Comparison of ENCODE assay signal across 9 mouse cellular contexts in genomic region chr8:72218781-72219540, GRCm38 (mm10). TPM values are rescaled to one million over a fixed set of nuclear protein-coding genes. Genes with fewer than 3 reads are reported as not detected.
DNase-seq lines count a peak whose midpoint lies in the region; ATAC-seq and TF ChIP-seq lines count a peak whose summit lies in the region.
"Had no signal": no experiment of that assay in that cellular context is flagged by ENCODE, and none has a peak within 500 bp of the region (broad histone marks: within the 10 kb centered on the region; RNA-seq: fewer than 3 reads in every experiment).

No protein-coding gene starts in this region.

- intact Hi-C loops in heart, postnatal 25 days (cut with DNase I) = loop anchor here (5.0 kb wide), 1 partner anchor 42 kb away; no protein-coding TSS in a partner anchor

- peak overlapping the region; percentile 78 for H3K4me2 ChIP-seq in heart, embryonic 14.5 days (ENCODE audit: low read length)
- H3K4me2 ChIP-seq in hindbrain, embryonic 11.5 days (replicated peaks; ENCODE audit: low read depth, low read length) = peak overlapping the region; percentile 48; the same call in 1 of the 2 replicates

- H3K27me3 ChIP-seq in heart, embryonic 14.5 days (ENCODE audit: control insufficient read depth, insufficient read depth, low read length) = peaks cover 4% of the 10 kb centered on the region; the same call in 1 of the 2 replicates
- no peaks in the 10 kb centered on the region for H3K27me3 ChIP-seq in MEL (ENCODE audit: control insufficient read depth in 1 of 2, insufficient read depth in 2 of 2, low read length in 2 of 2)
- no peaks in the 10 kb centered on the region for H3K27me3 ChIP-seq in hindbrain, embryonic 11.5 days (ENCODE audit: control insufficient read depth, insufficient read depth, low read length)
- no peaks in the 10 kb centered on the region; the same call in 1 of the 2 replicates for H3K27me3 ChIP-seq in midbrain, embryonic 10.5 days (ENCODE audit: low read depth, poor library complexity, severe bottlenecking)

- H3K9ac ChIP-seq in heart, embryonic 14.5 days (ENCODE audit: low read length) = no peak overlapping the region
- H3K9ac ChIP-seq in MEL (ENCODE audit: control insufficient read depth, low read depth, low read length, poor library complexity, severe bottlenecking) = peak overlapping the region; percentile 61
- no peak overlapping the region for H3K9ac ChIP-seq in hindbrain, embryonic 11.5 days (ENCODE audit: low read depth, low read length)

- no peak for TF ChIP-seq RAD21 in MEL (IDR thresholded peaks at IDR 0.05; ENCODE audit: low read depth, low read length)

- no peak for DNase-seq in heart, postnatal 25 days (ENCODE audit: low spot score)
- peak; percentile 49 for DNase-seq in MEL (ENCODE audit: low read depth, low spot score)
- no peak for DNase-seq in hindbrain, embryonic 11.5 days (ENCODE audit: low spot score)
- no peak for DNase-seq in midbrain, embryonic 10.5 days (ENCODE audit: low spot score)
- no peak for DNase-seq in gastrocnemius, postnatal 4 days (ENCODE audit: low spot score in 2 of 2)
- DNase-seq in cerebellum, adult 9-10 months = no peak
- no peak for DNase-seq in layer of hippocampus, adult 18-20 months (ENCODE audit: low spot score in 2 of 2)

- no peak for TF ChIP-seq POLR2A in MEL (IDR thresholded peaks at IDR 0.05; ENCODE audit: control insufficient read depth in 1 of 2, insufficient read depth in 1 of 2, low read depth in 1 of 2, low read length in 2 of 2, poor library complexity in 1 of 2)

- peaks cover 31% of the 10 kb centered on the region for H3K36me3 ChIP-seq in heart, embryonic 14.5 days (ENCODE audit: control insufficient read depth, insufficient read depth, low read length)
- H3K36me3 ChIP-seq in MEL (ENCODE audit: control insufficient read depth in 1 of 2, insufficient read depth in 2 of 2, low read length in 2 of 2) = peaks cover 0 to 8% of the 10 kb centered on the region in 2 experiments; a peak in 2 of 4 replicates
- peaks cover 5% of the 10 kb centered on the region for H3K36me3 ChIP-seq in hindbrain, embryonic 11.5 days (ENCODE audit: control insufficient read depth, insufficient read depth, low read length)
- peaks cover 34% of the 10 kb centered on the region for H3K36me3 ChIP-seq in midbrain, embryonic 10.5 days

- H3K9me3 ChIP-seq in heart, embryonic 14.5 days (ENCODE audit: control insufficient read depth, low read length) = no peaks in the 10 kb centered on the region
- no peaks in the 10 kb centered on the region for H3K9me3 ChIP-seq in MEL (replicated peaks; ENCODE audit: insufficient read depth, low read length)
- H3K9me3 ChIP-seq in hindbrain, embryonic 11.5 days (ENCODE audit: control insufficient read depth, low read length) = no peaks in the 10 kb centered on the region
- H3K9me3 ChIP-seq in midbrain, embryonic 10.5 days (replicated peaks) = no peaks in the 10 kb centered on the region

- no peak for TF ChIP-seq EP300 in MEL (IDR thresholded peaks at IDR 0.05; ENCODE audit: low read depth in 1 of 2, low read length in 2 of 2)

- H3K79me2 ChIP-seq in MEL (ENCODE audit: control insufficient read depth, insufficient read depth, low read length, poor library complexity) = peaks cover 23% of the 10 kb centered on the region

- TF ChIP-seq CTCF in MEL (IDR thresholded peaks at IDR 0.05 in 2 of 3, conservative IDR thresholded peaks at IDR 0.05 in 1 of 3; ENCODE audit: control insufficient read depth in 1 of 3, insufficient read depth in 1 of 3, low read depth in 2 of 3, low read length in 3 of 3, poor library complexity in 1 of 3, severe bottlenecking in 1 of 3) = no peak

- peaks cover 0 to 11% of the 10 kb centered on the region in 2 experiments; a peak in 1 of 4 replicates for H3K4me1 ChIP-seq in heart, embryonic 14.5 days (ENCODE audit: control insufficient read depth in 2 of 2, insufficient read depth in 2 of 2, low read length in 2 of 2)
- H3K4me1 ChIP-seq in MEL (ENCODE audit: control insufficient read depth in 1 of 2, insufficient read depth in 2 of 2, low read length in 2 of 2) = peaks cover 0 to 18% of the 10 kb centered on the region in 2 experiments; a peak in 2 of 4 replicates
- H3K4me1 ChIP-seq in hindbrain, embryonic 11.5 days (replicated peaks; ENCODE audit: control insufficient read depth, insufficient read depth, low read length) = no peaks in the 10 kb centered on the region; the same call in 1 of the 2 replicates
- peaks cover 16% of the 10 kb centered on the region for H3K4me1 ChIP-seq in midbrain, embryonic 10.5 days

- 73% methylated on average over 9 of the region's 10 CpGs for WGBS in heart, embryonic 14.5 days
- WGBS in hindbrain, embryonic 11.5 days = 84% methylated on average over 9 of the region's 10 CpGs
- 83% methylated on average over 10 of the region's 10 CpGs for WGBS in midbrain, embryonic 10.5 days

- H3K27ac ChIP-seq in heart, embryonic 14.5 days (replicated peaks in 1 of 2; ENCODE audit: control insufficient read depth in 1 of 2, insufficient read depth in 1 of 2, low read depth in 2 of 2, low read length in 2 of 2) = 0 out of 4 replicates have a peak overlapping the region, but pooled peaks of 1 of the 2 experiments have one; percentile 35
- peak overlapping the region; percentile 51 for H3K27ac ChIP-seq in MEL (ENCODE audit: control insufficient read depth, low read depth, low read length)
- H3K27ac ChIP-seq in hindbrain, embryonic 11.5 days (ENCODE audit: low read depth, low read length) = no peak overlapping the region
- no peak overlapping the region; the same call in 1 of the 2 replicates for H3K27ac ChIP-seq in midbrain, embryonic 10.5 days (replicated peaks)

- peak overlapping the region in 1 of 2 experiments; percentile 90; a peak in 2 of 4 replicates for H3K4me3 ChIP-seq in heart, embryonic 14.5 days (ENCODE audit: control insufficient read depth in 1 of 2, insufficient read depth in 1 of 2, low read depth in 1 of 2, low read length in 2 of 2)
- H3K4me3 ChIP-seq in MEL (ENCODE audit: control insufficient read depth in 1 of 2, insufficient read depth in 1 of 2, low read depth in 2 of 2, low read length in 2 of 2) = peak overlapping the region; percentile 59 to 76
- H3K4me3 ChIP-seq in hindbrain, embryonic 11.5 days (ENCODE audit: low read depth, low read length) = peak overlapping the region; percentile 71; the same call in 1 of the 2 replicates
- H3K4me3 ChIP-seq in midbrain, embryonic 10.5 days = peak overlapping the region; percentile 92

- 0 out of 2 replicates have a peak, but pooled peaks have one; percentile 4 for ATAC-seq in heart, embryonic 14.5 days (ENCODE audit: insufficient number of reproducible peaks, insufficient read depth, low FRiP score, low read depth)
- peak; percentile 44 for ATAC-seq in hindbrain, embryonic 11.5 days (ENCODE audit: low FRiP score)

RNA-seq across cellular contexts. Expression of gene Fam32a, which starts 0.6 kb away (rescaled TPM):
- polyA plus RNA-seq in heart, embryonic 14.5 days (2014; fragmentation: Nextera tagmentation; extraction: Ambion mirVana) = 39.6 and 42.3 TPM in 2 replicates
- total RNA-seq in heart, postnatal 25 days (2021) = 10 to 100 TPM; 20.4 to 20.7 TPM
- total RNA-seq in MEL (2012; rRNA removed) = 42.2 and 45.5 TPM in 2 replicates
- 10 to 100 TPM in 1 of 2 experiments, not detected in 1; 45.9 TPM for polyA plus RNA-seq in MEL (2012; ENCODE audit: insufficient read depth in 1 of 2, insufficient read length in 2 of 2, low read depth in 1 of 2, low replicate concordance in 2 of 2, missing spikeins in 1 of 2)
- polyA plus RNA-seq in hindbrain, embryonic 11.5 days (2014; fragmentation: Nextera tagmentation; extraction: Ambion mirVana) = 75.9 and 78.9 TPM in 2 replicates
- 75.2 and 83.1 TPM in 2 replicates for polyA plus RNA-seq in midbrain, embryonic 10.5 days (2016; fragmentation: Nextera tagmentation; extraction: Ambion mirVana)
- total RNA-seq in gastrocnemius, postnatal 4 days (2021) = 10 to 100 TPM; 24.3 to 25.9 TPM
- 10 to 100 TPM; 64.2 to 70.1 TPM for total RNA-seq in layer of hippocampus, adult 18-20 months (2021)

RNA-seq across cellular contexts. Expression of gene Gm11034, which starts 5.5 kb away (rescaled TPM):
- polyA plus RNA-seq in heart, embryonic 14.5 days (2014; fragmentation: Nextera tagmentation; extraction: Ambion mirVana) = not detected in 2 replicates
- total RNA-seq in heart, postnatal 25 days (2021) = not detected
- total RNA-seq in MEL (2012; rRNA removed) = not detected in 2 replicates
- polyA plus RNA-seq in MEL (2012; ENCODE audit: insufficient read depth in 1 of 2, insufficient read length in 2 of 2, low read depth in 1 of 2, low replicate concordance in 2 of 2, missing spikeins in 1 of 2) = not detected
- not detected in 2 replicates for polyA plus RNA-seq in hindbrain, embryonic 11.5 days (2014; fragmentation: Nextera tagmentation; extraction: Ambion mirVana)
- not detected in 2 replicates for polyA plus RNA-seq in midbrain, embryonic 10.5 days (2016; fragmentation: Nextera tagmentation; extraction: Ambion mirVana)
- total RNA-seq in gastrocnemius, postnatal 4 days (2021) = not detected
- not detected for total RNA-seq in layer of hippocampus, adult 18-20 months (2021)
- total RNA-seq: liver, adult 2 months had no signal
- polyA plus RNA-seq: liver, adult 2 months had no signal

RNA-seq across cellular contexts. Expression of gene Cib3, which starts 6.3 kb away (rescaled TPM):
- polyA plus RNA-seq in heart, embryonic 14.5 days (2014; fragmentation: Nextera tagmentation; extraction: Ambion mirVana) = not detected in 2 replicates
- under 1 TPM in 1 of 2 experiments, not detected in 1; 0.49 TPM for total RNA-seq in heart, postnatal 25 days (2021)
- total RNA-seq in MEL (2012; rRNA removed) = not detected in 2 replicates
- not detected for polyA plus RNA-seq in MEL (2012; ENCODE audit: insufficient read depth in 1 of 2, insufficient read length in 2 of 2, low read depth in 1 of 2, low replicate concordance in 2 of 2, missing spikeins in 1 of 2)
- polyA plus RNA-seq in hindbrain, embryonic 11.5 days (2014; fragmentation: Nextera tagmentation; extraction: Ambion mirVana) = not detected in 2 replicates
- not detected in 2 replicates for polyA plus RNA-seq in midbrain, embryonic 10.5 days (2016; fragmentation: Nextera tagmentation; extraction: Ambion mirVana)
- not detected for total RNA-seq in gastrocnemius, postnatal 4 days (2021)
- under 1 TPM in 1 of 2 experiments, not detected in 1; 0.47 TPM for total RNA-seq in layer of hippocampus, adult 18-20 months (2021)

RNA-seq across cellular contexts. Expression of gene Ap1m1, which starts 20.9 kb away (rescaled TPM):
- polyA plus RNA-seq in heart, embryonic 14.5 days (2014; fragmentation: Nextera tagmentation; extraction: Ambion mirVana) = 108 TPM in 2 replicates
- 10 to 100 TPM; 44.0 to 46.1 TPM for total RNA-seq in heart, postnatal 25 days (2021)
- total RNA-seq in MEL (2012; rRNA removed) = 45.7 and 47.4 TPM in 2 replicates
- 100 to 1,000 TPM in 1 of 2 experiments, not detected in 1; 117 TPM for polyA plus RNA-seq in MEL (2012; ENCODE audit: insufficient read depth in 1 of 2, insufficient read length in 2 of 2, low read depth in 1 of 2, low replicate concordance in 2 of 2, missing spikeins in 1 of 2)
- polyA plus RNA-seq in hindbrain, embryonic 11.5 days (2014; fragmentation: Nextera tagmentation; extraction: Ambion mirVana) = 174 and 175 TPM in 2 replicates
- polyA plus RNA-seq in midbrain, embryonic 10.5 days (2016; fragmentation: Nextera tagmentation; extraction: Ambion mirVana) = 201 and 235 TPM in 2 replicates
- 10 to 100 TPM; 46.4 to 48.5 TPM for total RNA-seq in gastrocnemius, postnatal 4 days (2021)
- total RNA-seq in layer of hippocampus, adult 18-20 months (2021) = 10 to 100 TPM; 84.2 to 87.4 TPM

RNA-seq across cellular contexts. Expression of gene Hsh2d, which starts 29.5 kb away (rescaled TPM):
- polyA plus RNA-seq in heart, embryonic 14.5 days (2014; fragmentation: Nextera tagmentation; extraction: Ambion mirVana) = not detected in 2 replicates
- total RNA-seq in heart, postnatal 25 days (2021) = not detected
- 0.04 TPM in 1 of 2 replicates, not detected in the other for total RNA-seq in MEL (2012; rRNA removed)
- polyA plus RNA-seq in MEL (2012; ENCODE audit: insufficient read depth in 1 of 2, insufficient read length in 2 of 2, low read depth in 1 of 2, low replicate concordance in 2 of 2, missing spikeins in 1 of 2) = under 1 TPM in 1 of 2 experiments, not detected in 1; 0.13 TPM
- not detected in 2 replicates for polyA plus RNA-seq in hindbrain, embryonic 11.5 days (2014; fragmentation: Nextera tagmentation; extraction: Ambion mirVana)
- 0.07 TPM in 1 of 2 replicates, not detected in the other for polyA plus RNA-seq in midbrain, embryonic 10.5 days (2016; fragmentation: Nextera tagmentation; extraction: Ambion mirVana)
- not detected for total RNA-seq in gastrocnemius, postnatal 4 days (2021)
- total RNA-seq in layer of hippocampus, adult 18-20 months (2021) = under 1 TPM in 1 of 2 experiments, not detected in 1; 0.25 TPM
